Mouse (Mus musculus) heart, postnatal 0 days (tissue): ENCODE measurements around the gene D130052B06Rik.

Experiments
- CTCF ChIP-seq: IDR thresholded peaks from 2 replicates; pipeline ENCODE4 v1.5.1; 2016; ENCODE audit warnings: antibody characterized with exemption, control low read depth, low read depth
- EP300 ChIP-seq: IDR thresholded peaks from 2 replicates; pipeline ENCODE4 v1.6.1; 2016; ENCODE audit warnings: antibody characterized with exemption, low read depth

DNA sequence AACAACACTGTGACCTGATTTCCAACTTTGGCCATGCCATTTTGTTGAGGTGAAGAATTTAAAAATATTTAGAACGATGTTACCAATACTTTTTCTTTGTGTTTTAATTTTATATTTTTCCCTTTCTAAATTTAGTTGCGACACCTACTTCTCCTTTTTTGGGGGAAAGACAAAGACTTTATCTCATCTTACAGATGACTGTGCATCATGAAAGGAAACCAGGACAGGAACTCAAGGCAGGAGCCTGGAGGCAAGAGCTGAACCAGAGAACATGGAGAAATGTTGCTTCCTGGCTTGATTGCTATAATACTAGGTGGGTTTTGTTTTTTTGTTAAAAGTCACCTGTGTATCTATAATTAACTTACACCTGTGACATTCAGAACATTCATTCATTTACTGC is 38.0 kb downstream of the D130052B06Rik start:
- no peak for TF ChIP-seq CTCF
- no peak for TF ChIP-seq EP300
